Mouse (Mus musculus) heart, embryonic 16.5 days (tissue): ENCODE data around the gene Gm11554. TPM values are rescaled to one million over a fixed set of nuclear protein-coding genes. Genes with fewer than 3 reads are reported as not detected.
"Not testable (repeated sequence)": the region's sequence is repeated elsewhere in the genome, so short reads cannot be mapped to it uniquely, and the experiment has no call there.

Experiments
- ATAC-seq: fragments of 200-750 bp; cut with Nextera tagmentation; replicated peaks from 2 replicates; pipeline ENCODE4 v1.8.0; 2017; ENCODE audit warnings: moderate number of reproducible peaks; ENCODE audit not compliant: insufficient read depth, low FRiP score; ENCODE audit errors: extremely low read depth
- H3K27ac ChIP-seq: fragments of 300-500 bp; sonication (generic); 2 replicates; pipeline ENCODE4 v1.5.1; 2014; ENCODE audit warnings: mild to moderate bottlenecking, low read length, control low read depth, moderate library complexity
- H3K27me3 ChIP-seq: fragments of 300-500 bp; sonication (generic); 2 replicates; pipeline ENCODE4 v1.6.1; 2014; ENCODE audit warnings: low read length, mixed read lengths; ENCODE audit not compliant: control insufficient read depth, insufficient read depth
- H3K36me3 ChIP-seq: fragments of 300-500 bp; sonication (generic); 2 replicates; pipeline ENCODE4 v1.6.1; 2014; ENCODE audit not compliant: control insufficient read depth, insufficient read depth
- H3K4me1 ChIP-seq: fragments of 300-500 bp; sonication (generic); 2 replicates; pipeline ENCODE4 v1.6.1; 2014; ENCODE audit warnings: low read length, mixed read lengths; ENCODE audit not compliant: control insufficient read depth, insufficient read depth
- H3K4me2 ChIP-seq: fragments of 300-500 bp; sonication (generic); 2 replicates; pipeline ENCODE4 v1.6.1; 2014; ENCODE audit warnings: low read depth, mild to moderate bottlenecking, control low read depth, low read length
- H3K4me3 ChIP-seq: fragments of 300-500 bp; sonication (generic); 2 replicates; pipeline ENCODE4 v1.5.1; 2014; ENCODE audit warnings: mild to moderate bottlenecking, control low read depth, low read length
- H3K9ac ChIP-seq: fragments of 300-500 bp; sonication (generic); 2 replicates; pipeline ENCODE4 v1.6.1; 2014; ENCODE audit warnings: low read length, control low read depth
- H3K9me3 ChIP-seq: fragments of 300-500 bp; sonication (generic); replicated peaks from 2 replicates; pipeline ENCODE4 v1.6.1; 2016; ENCODE audit warnings: low read length; ENCODE audit not compliant: control insufficient read depth
- WGBS: fragments of 180-500 bp; shearing (Covaris S2); extraction: QIAGEN DNeasy Blood & Tissue Kit; methylation state at CpG from one replicate; pipeline ENCODE4 v1.1.7; 2014; 5-methylcytosine and 5-hydroxymethylcytosine counted together
- polyA plus RNA-seq: library from polyadenylated mRNA; unstranded; fragments of >200 nt; fragmentation: Nextera tagmentation; extraction: Ambion mirVana; gene quantifications from 2 replicates; pipeline ENCODE4 v1.2.1, GENCODE M21; 2015

Gene Gm11554
- polyA plus RNA-seq, 1 experiment from 2014 or later = not detected

- not testable (repeated sequence) for H3K4me2 ChIP-seq, H3K9ac ChIP-seq, H3K36me3 ChIP-seq, H3K27ac ChIP-seq, H3K9me3 ChIP-seq, ATAC-seq, H3K4me3 ChIP-seq, H3K4me1 ChIP-seq, H3K27me3 ChIP-seq
Measured at GRCm38 (mm10) chr11:99784900-99785299, 19.3 kb downstream of the Gm11554 start, which contains the start of gene Krtap4-9. Gene Krtap4-9 (plus strand): TSS chr11:99785200.

DNA sequence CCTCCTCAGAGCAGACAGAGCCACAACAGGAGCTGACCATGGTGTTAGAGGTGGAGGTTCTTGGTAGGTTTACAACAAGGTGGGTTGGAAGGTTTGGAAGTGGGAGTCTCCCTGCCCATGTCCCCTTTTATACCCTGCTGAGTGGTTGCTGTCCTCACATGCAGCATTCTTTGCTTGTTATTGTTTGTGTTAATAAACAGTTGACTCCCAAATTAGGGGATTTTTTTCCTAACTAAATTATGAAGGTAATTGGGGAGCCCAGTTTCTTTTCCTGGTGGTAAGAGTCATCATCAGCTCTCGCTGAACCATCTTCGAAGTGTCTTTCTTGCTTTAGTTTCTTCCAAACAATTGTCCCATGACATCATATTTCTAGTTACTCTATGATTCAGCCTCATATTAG is 23.6 kb downstream of the Gm11554 start, which contains the start of gene Krtap4-8:
Krtap4-8 (minus strand) TSS at position 101 of the 400 bp plus-strand sequence.
- Histone ChIP-seq H3K4me1 (no peaks in the 10 kb centered on the region), H3K27me3 (no peaks in the 10 kb centered on the region), H3K9me3 (no peaks in the 10 kb centered on the region), H3K4me3 (no peak within 1 kb of the TSS), H3K9ac (no peak within 1 kb of the TSS), H3K27ac (no peak within 1 kb of the TSS), H3K4me2 (no peak within 1 kb of the TSS), H3K36me3 (no peaks in the 10 kb centered on the region)
- ATAC-seq = no peak
- 93% methylated on average over 2 of the region's 2 CpGs for WGBS

DNA sequence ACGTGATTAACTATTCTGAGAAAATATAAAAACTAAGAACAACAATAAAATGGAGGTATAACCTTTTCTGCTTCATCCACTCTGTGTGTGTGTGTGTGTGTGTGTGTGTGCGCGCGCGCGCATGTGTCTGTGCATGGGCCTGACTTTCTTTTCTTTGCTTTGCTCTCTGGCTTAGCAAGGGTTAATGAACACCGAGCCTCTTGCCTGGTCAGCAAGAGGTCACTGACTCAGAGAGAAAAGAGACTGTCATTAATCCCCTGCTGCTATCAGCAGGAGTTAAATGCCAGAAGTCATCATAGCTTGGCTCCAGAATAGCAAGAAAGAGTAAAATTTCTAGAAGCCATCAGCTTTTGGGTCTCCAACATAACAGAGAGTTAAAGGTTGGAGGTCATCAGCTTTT is 25.8 kb downstream of the Gm11554 start:
- 67% methylated on average over 7 of the region's 7 CpGs for WGBS
- H3K4me3 ChIP-seq = no peak overlapping the region
- H3K27me3 ChIP-seq = no peaks in the 10 kb centered on the region
- H3K36me3 ChIP-seq = no peaks in the 10 kb centered on the region
- no peak overlapping the region for H3K27ac ChIP-seq
- no peak overlapping the region for H3K4me2 ChIP-seq
- H3K9me3 ChIP-seq = no peaks in the 10 kb centered on the region
- no peak overlapping the region for H3K9ac ChIP-seq
- no peaks in the 10 kb centered on the region for H3K4me1 ChIP-seq
- no peak for ATAC-seq

GRCm38 (mm10) chr11:99772813-99773212 is 31.4 kb downstream of the Gm11554 start, which contains the start of gene Gm11595:
Gene Gm11595 (minus strand): TSS chr11:99772913.
- not testable (repeated sequence) for H3K27ac ChIP-seq, H3K4me2 ChIP-seq, H3K27me3 ChIP-seq, H3K9me3 ChIP-seq, H3K4me3 ChIP-seq, H3K4me1 ChIP-seq, H3K9ac ChIP-seq, ATAC-seq, H3K36me3 ChIP-seq

DNA sequence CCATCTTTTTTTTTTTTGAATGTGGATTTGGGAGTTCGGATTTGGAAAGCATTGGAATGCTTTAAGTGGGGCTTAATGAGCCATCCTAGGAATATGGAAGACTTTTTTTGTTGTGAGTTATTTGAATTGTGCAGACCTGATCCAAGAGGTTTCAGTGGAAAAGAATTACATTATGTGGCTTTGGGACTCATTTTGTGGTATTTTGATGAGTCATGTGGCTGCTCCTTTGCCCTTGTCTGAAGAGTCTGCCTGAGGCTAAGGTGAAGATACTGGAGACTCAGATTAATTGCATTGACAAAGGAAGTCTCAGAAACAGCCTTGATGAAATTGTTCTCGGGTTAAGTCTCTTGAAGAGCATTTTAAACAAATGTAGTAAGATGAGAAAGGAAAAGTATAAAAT is 35.8 kb downstream of the Gm11554 start:
- no peak overlapping the region for H3K27ac ChIP-seq
- no peaks in the 10 kb centered on the region for H3K36me3 ChIP-seq
- 63% methylated on average over 2 of the region's 2 CpGs for WGBS
- no peak for ATAC-seq
- H3K4me3 ChIP-seq = no peak overlapping the region
- H3K4me2 ChIP-seq = no peak overlapping the region
- H3K9me3 ChIP-seq = no peaks in the 10 kb centered on the region
- H3K4me1 ChIP-seq = no peaks in the 10 kb centered on the region
- H3K27me3 ChIP-seq = no peaks in the 10 kb centered on the region
- no peak overlapping the region for H3K9ac ChIP-seq

DNA sequence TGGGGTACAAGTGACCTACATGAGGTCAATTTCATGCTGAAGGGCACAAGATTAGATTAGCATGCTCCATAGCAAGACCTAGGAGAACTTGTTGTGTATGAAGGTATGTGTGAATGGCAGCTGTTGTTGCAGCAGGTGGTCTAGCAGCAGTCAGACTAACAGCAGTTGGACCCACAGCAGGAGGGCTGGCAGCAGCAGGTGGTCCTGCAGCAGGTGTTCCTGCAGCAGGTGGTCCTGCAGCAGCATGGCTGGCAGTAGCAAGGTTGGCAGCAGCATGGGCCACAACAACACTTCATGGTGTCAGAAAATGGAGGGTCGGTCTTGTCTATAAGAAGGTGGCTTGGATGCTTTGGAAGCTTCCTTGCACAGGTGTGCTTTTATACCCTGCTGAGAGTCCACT is 45.4 kb downstream of the Gm11554 start:
- Histone ChIP-seq H3K4me3 (no peak overlapping the region), H3K27me3 (no peaks in the 10 kb centered on the region), H3K27ac (no peak overlapping the region), H3K9ac (no peak overlapping the region), H3K4me1 (no peaks in the 10 kb centered on the region), H3K36me3 (no peaks in the 10 kb centered on the region), H3K4me2 (no peak overlapping the region), H3K9me3 (no peaks in the 10 kb centered on the region)
- ATAC-seq = no peak
- WGBS = 69% methylated on average over 1 of the region's 1 CpGs

Other genes with a start within 250 kb of the Gm11554 start
- not detected in 2 replicates for gene Krtap3-2, start 247.6 kb downstream of the Gm11554 start, polyA plus RNA-seq
- gene Gm11939, start 245.0 kb downstream of the Gm11554 start, polyA plus RNA-seq = not detected in 2 replicates
- not detected in 2 replicates for gene Krtap3-1, start 237.8 kb downstream of the Gm11554 start, polyA plus RNA-seq
- not detected in 2 replicates for gene Krtap1-5, start 223.4 kb downstream of the Gm11554 start, polyA plus RNA-seq
- gene Krtap1-4, start 220.8 kb downstream of the Gm11554 start, polyA plus RNA-seq = not detected in 2 replicates
- not detected in 2 replicates for gene Krtap1-3, start 213.1 kb downstream of the Gm11554 start, polyA plus RNA-seq
- not detected in 2 replicates for gene Krtap9-3, start 206.3 kb downstream of the Gm11554 start, polyA plus RNA-seq
- gene Gm11938, start 201.1 kb downstream of the Gm11554 start, polyA plus RNA-seq = not detected in 2 replicates
- not detected in 2 replicates for gene Gm11937, start 194.3 kb downstream of the Gm11554 start, polyA plus RNA-seq
- gene Krtap2-4, start 189.6 kb downstream of the Gm11554 start, polyA plus RNA-seq = not detected in 2 replicates
- gene Gm11562, start 184.0 kb downstream of the Gm11554 start, polyA plus RNA-seq = not detected in 2 replicates
- not detected in 2 replicates for gene Krtap4-1, start 176.2 kb downstream of the Gm11554 start, polyA plus RNA-seq
- not detected in 2 replicates for gene Krtap4-2, start 169.4 kb downstream of the Gm11554 start, polyA plus RNA-seq
- not detected in 2 replicates for gene Krtap4-7, start 160.4 kb downstream of the Gm11554 start, polyA plus RNA-seq
- not detected in 2 replicates for gene Gm11555, start 154.2 kb downstream of the Gm11554 start, polyA plus RNA-seq
- gene Gm11563, start 145.5 kb downstream of the Gm11554 start, polyA plus RNA-seq = not detected in 2 replicates
- not detected in 2 replicates for gene Krtap4-6, start 138.5 kb downstream of the Gm11554 start, polyA plus RNA-seq
- gene Gm14190, start 113.7 kb downstream of the Gm11554 start, polyA plus RNA-seq = not detected in 2 replicates
- gene Gm14180, start 70.2 kb downstream of the Gm11554 start, polyA plus RNA-seq = not detected in 2 replicates
- not detected in 2 replicates for gene Gm11595, start 31.5 kb downstream of the Gm11554 start, polyA plus RNA-seq
- gene Krtap4-8, start 23.7 kb downstream of the Gm11554 start, polyA plus RNA-seq = not detected in 2 replicates
- gene Krtap4-9, start 19.2 kb downstream of the Gm11554 start, polyA plus RNA-seq = not detected in 2 replicates
- not detected in 2 replicates for gene Gm11596, start 11.0 kb downstream of the Gm11554 start, polyA plus RNA-seq
- gene Gm11569, start 5.5 kb downstream of the Gm11554 start, polyA plus RNA-seq = not detected in 2 replicates
- not detected in 2 replicates for gene Krtap4-13, start 5.4 kb upstream of the Gm11554 start, polyA plus RNA-seq
- not detected in 2 replicates for gene Gm11564, start 11.2 kb upstream of the Gm11554 start, polyA plus RNA-seq
- gene 2300003K06Rik, start 33.6 kb upstream of the Gm11554 start, polyA plus RNA-seq = not detected in 2 replicates
- gene Krtap4-16, start 47.2 kb upstream of the Gm11554 start, polyA plus RNA-seq = not detected in 2 replicates
- not detected in 2 replicates for gene Gm11568, start 53.5 kb upstream of the Gm11554 start, polyA plus RNA-seq
- gene Gm11559, start 60.0 kb upstream of the Gm11554 start, polyA plus RNA-seq = not detected in 2 replicates
- gene Krtap9-1, start 68.9 kb upstream of the Gm11554 start, polyA plus RNA-seq = not detected in 2 replicates
- not detected in 2 replicates for gene Gm11567, start 74.7 kb upstream of the Gm11554 start, polyA plus RNA-seq
- not detected in 2 replicates for gene Krtap31-1, start 103.5 kb upstream of the Gm11554 start, polyA plus RNA-seq
- gene Gm11565, start 110.3 kb upstream of the Gm11554 start, polyA plus RNA-seq = not detected in 2 replicates
- gene Krtap31-2, start 131.8 kb upstream of the Gm11554 start, polyA plus RNA-seq = not detected in 2 replicates
- gene Krtap9-5, start 144.0 kb upstream of the Gm11554 start, polyA plus RNA-seq = not detected in 2 replicates
- gene Krtap29-1, start 174.6 kb upstream of the Gm11554 start, polyA plus RNA-seq = not detected in 2 replicates
- not detected in 2 replicates for gene Krtap16-1, start 182.2 kb upstream of the Gm11554 start, polyA plus RNA-seq
- 0.27 TPM in 1 of 2 replicates, not detected in the other for gene Krtap17-1, start 189.5 kb upstream of the Gm11554 start, polyA plus RNA-seq
- gene Krt33a, start 211.8 kb upstream of the Gm11554 start, polyA plus RNA-seq = not detected in 2 replicates
- gene Krt33b, start 225.4 kb upstream of the Gm11554 start, polyA plus RNA-seq = not detected in 2 replicates
- gene Krt34, start 237.1 kb upstream of the Gm11554 start, polyA plus RNA-seq = not detected in 2 replicates
- 0.12 TPM in 1 of 2 replicates, not detected in the other for gene Krt31, start 246.1 kb upstream of the Gm11554 start, polyA plus RNA-seq